Mouse (Mus musculus): ENCODE results near the gene Slit3. TPM values are rescaled to one million over a fixed set of nuclear protein-coding genes. Genes with fewer than 3 reads are reported as not detected.

The Slit3 gene
- total and polyA plus RNA-seq, 2 experiments from 2014 or later = 6.7 to 23.7 TPM

DNA sequence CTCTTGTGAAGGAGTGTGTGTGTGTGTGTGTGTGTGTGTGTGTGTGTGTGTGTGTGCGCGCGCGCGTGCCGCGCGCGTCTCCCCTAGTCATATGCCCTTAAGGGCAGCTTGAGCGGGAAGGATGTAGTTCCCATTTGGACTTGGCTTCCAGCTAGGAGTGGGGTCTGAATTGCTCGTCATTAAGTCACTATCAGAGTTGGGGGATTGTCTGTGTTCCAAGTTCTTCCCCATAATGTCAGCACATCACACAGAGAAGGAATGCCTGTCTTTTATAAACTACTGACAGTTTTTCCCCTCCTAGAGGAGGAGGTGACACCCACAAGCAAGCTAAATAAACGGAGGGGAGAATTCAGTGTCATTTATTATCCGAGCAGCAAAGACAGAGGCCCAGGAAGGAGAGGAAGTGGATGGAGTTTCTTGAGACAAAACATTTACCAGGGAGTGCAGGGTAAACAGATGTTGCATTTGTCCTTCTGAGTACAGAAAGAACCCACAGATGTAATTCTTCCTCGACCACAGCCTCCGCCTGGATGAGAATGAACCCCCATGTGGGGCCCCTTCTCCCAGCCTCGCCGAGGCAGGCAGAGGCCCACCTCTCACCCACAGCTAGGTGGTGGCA is 3.6 kb downstream of the Slit3 start:
- peaks cover 34% of the 10 kb centered on the region for H3K27me3 ChIP-seq (ENCODE audit: control insufficient read depth, insufficient read depth, low read length)
- no peaks in the 10 kb centered on the region for H3K9me3 ChIP-seq (replicated peaks; ENCODE audit: control insufficient read depth, low read length)
- no peak overlapping the region for H3K4me3 ChIP-seq (ENCODE audit: low read depth, low read length)
- 53% methylated on average over 17 of the region's 17 CpGs for WGBS
- no peak overlapping the region for H3K27ac ChIP-seq (ENCODE audit: low read depth)
- no peak for TF ChIP-seq EP300 (IDR thresholded peaks at IDR 0.05; ENCODE audit: low read depth)
- no peak for TF ChIP-seq CTCF (IDR thresholded peaks at IDR 0.05; ENCODE audit: low read depth)
- no peak overlapping the region for H3K9ac ChIP-seq (replicated peaks; ENCODE audit: low read depth, low read length)
- DNase-seq (ENCODE audit: low spot score) (no peak), ATAC-seq (ENCODE audit: insufficient read depth, low read depth) (no peak)
- no peaks in the 10 kb centered on the region for H3K4me1 ChIP-seq (ENCODE audit: control insufficient read depth, insufficient read depth)
- no peaks in the 10 kb centered on the region for H3K36me3 ChIP-seq (replicated peaks; ENCODE audit: control insufficient read depth, insufficient read depth, low read length)
- no peak overlapping the region for H3K4me2 ChIP-seq (ENCODE audit: low read depth, low read length)

DNA sequence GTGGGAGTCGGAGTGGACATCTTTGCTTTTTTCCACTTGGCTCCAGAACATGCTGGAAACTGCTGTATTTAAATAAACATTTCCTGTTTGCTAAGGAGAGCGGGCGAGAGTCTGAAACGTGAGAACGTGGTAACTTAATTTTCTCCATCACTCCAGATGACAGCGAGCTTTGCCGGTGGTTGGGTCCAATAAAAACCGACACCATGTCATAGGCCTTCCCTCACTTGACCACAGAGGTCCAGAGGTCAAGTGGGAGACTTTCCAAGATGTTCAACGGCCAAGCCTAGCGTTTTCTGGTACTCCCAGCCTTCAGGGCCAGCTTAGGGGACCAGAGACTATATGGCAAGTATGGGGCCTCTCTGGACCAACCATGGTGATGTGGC is 4.1 kb downstream of the Slit3 start:
- Histone ChIP-seq H3K4me3 (ENCODE audit: low read depth, low read length) (no peak overlapping the region), H3K27ac (ENCODE audit: low read depth) (no peak overlapping the region), H3K36me3 (replicated peaks; ENCODE audit: control insufficient read depth, insufficient read depth, low read length) (no peaks in the 10 kb centered on the region), H3K9ac (replicated peaks; ENCODE audit: low read depth, low read length) (no peak overlapping the region), H3K27me3 (ENCODE audit: control insufficient read depth, insufficient read depth, low read length) (peaks cover 34% of the 10 kb centered on the region), H3K4me1 (ENCODE audit: control insufficient read depth, insufficient read depth) (no peaks in the 10 kb centered on the region), H3K4me2 (ENCODE audit: low read depth, low read length) (no peak overlapping the region), H3K9me3 (replicated peaks; ENCODE audit: control insufficient read depth, low read length) (no peaks in the 10 kb centered on the region)
- ATAC-seq (ENCODE audit: insufficient read depth, low read depth) = no peak
- WGBS = 53% methylated on average over 10 of the region's 10 CpGs
- TF ChIP-seq CTCF (IDR thresholded peaks at IDR 0.05; ENCODE audit: low read depth) (no peak), EP300 (IDR thresholded peaks at IDR 0.05; ENCODE audit: low read depth) (no peak)
- no peak for DNase-seq (ENCODE audit: low spot score)

DNA sequence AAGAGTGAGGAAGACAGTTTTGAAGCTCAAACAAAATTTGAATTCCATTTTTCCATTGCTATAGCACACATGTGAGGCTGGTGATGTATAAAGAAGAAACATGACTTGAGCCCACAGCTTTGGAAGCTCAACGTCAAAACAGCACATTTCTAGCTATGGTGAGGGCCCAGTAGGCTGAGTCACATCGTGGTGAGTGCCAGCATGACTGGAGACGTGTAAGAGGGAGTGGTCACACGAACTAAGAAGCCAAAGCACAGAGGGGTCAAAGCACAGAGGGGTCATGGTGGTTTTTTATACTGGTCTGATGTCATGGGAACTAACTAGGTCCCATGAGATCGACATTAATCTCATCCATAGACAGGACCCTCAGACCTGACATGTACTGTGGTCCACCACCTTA is 10.7 kb downstream of the Slit3 start:
- WGBS = 64% methylated on average over 5 of the region's 5 CpGs
- no peak for ATAC-seq (ENCODE audit: insufficient read depth, low read depth)

DNA sequence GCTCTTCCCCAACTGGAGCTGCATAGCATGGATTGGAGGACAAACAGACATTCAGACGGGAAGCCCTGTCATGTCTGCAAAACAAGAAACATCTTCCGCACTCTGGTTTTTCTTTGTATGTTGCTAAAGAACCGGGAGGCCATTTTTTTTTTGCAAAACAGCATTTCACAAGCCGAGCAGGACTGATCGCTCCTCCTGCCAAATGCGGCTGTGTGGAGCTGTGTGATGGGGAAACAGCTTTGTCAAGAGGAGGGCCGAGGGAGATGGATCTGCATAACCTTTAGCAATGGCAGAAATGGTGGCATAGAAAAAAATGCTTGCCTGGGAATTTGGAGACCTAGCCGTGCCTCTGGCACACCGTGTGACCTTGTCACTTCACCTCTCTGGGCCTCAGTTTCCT is 15.6 kb downstream of the Slit3 start:
- Histone ChIP-seq H3K4me2 (ENCODE audit: low read depth, low read length) (no peak overlapping the region), H3K36me3 (replicated peaks; ENCODE audit: control insufficient read depth, insufficient read depth, low read length) (no peaks in the 10 kb centered on the region), H3K4me1 (ENCODE audit: control insufficient read depth, insufficient read depth) (no peaks in the 10 kb centered on the region), H3K27ac (ENCODE audit: low read depth) (no peak overlapping the region), H3K4me3 (ENCODE audit: low read depth, low read length) (no peak overlapping the region), H3K9me3 (replicated peaks; ENCODE audit: control insufficient read depth, low read length) (no peaks in the 10 kb centered on the region), H3K9ac (replicated peaks; ENCODE audit: low read depth, low read length) (no peak overlapping the region), H3K27me3 (ENCODE audit: control insufficient read depth, insufficient read depth, low read length) (no peaks in the 10 kb centered on the region)
- WGBS = 76% methylated on average over 9 of the region's 9 CpGs
- ATAC-seq (ENCODE audit: insufficient read depth, low read depth) = no peak
- no peak for DNase-seq (ENCODE audit: low spot score)
- TF ChIP-seq EP300 (IDR thresholded peaks at IDR 0.05; ENCODE audit: low read depth) = no peak
- TF ChIP-seq CTCF (IDR thresholded peaks at IDR 0.05; ENCODE audit: low read depth) = no peak

More for the DNA sequence above, 10.7 kb downstream of the Slit3 start:
- no peaks in the 10 kb centered on the region for H3K9me3 ChIP-seq (replicated peaks; ENCODE audit: control insufficient read depth, low read length)
- H3K4me3 ChIP-seq (ENCODE audit: low read depth, low read length) = no peak overlapping the region
- H3K9ac ChIP-seq (replicated peaks; ENCODE audit: low read depth, low read length) = no peak overlapping the region
- TF ChIP-seq CTCF (IDR thresholded peaks at IDR 0.05; ENCODE audit: low read depth) (no peak), EP300 (IDR thresholded peaks at IDR 0.05; ENCODE audit: low read depth) (no peak)
- no peaks in the 10 kb centered on the region for H3K36me3 ChIP-seq (replicated peaks; ENCODE audit: control insufficient read depth, insufficient read depth, low read length)
- H3K27ac ChIP-seq (ENCODE audit: low read depth) = no peak overlapping the region
- no peak overlapping the region for H3K4me2 ChIP-seq (ENCODE audit: low read depth, low read length)
- DNase-seq (ENCODE audit: low spot score) = no peak
- H3K27me3 ChIP-seq (ENCODE audit: control insufficient read depth, insufficient read depth, low read length) = no peaks in the 10 kb centered on the region
- no peaks in the 10 kb centered on the region for H3K4me1 ChIP-seq (ENCODE audit: control insufficient read depth, insufficient read depth)

DNA sequence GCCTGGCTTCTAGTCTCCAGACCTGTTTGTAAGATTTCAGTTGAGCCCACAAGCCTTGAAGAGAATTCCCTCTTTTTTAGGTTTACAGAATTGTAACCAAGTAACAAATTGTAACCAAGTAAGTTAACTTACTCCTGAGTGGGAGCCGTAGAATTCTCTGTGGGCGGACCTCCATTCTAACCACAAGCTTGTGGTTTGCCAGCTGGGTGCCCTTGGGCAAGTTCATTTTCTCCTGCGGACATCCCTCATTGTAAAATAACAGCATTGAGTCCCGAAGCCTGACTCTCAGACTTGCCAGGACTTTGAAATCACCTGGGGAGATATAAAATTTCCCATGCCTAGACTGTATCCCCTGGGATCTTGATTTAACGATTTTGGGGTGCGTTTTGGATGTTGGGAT is 19.1 kb downstream of the Slit3 start:
- Histone ChIP-seq H3K4me1 (ENCODE audit: control insufficient read depth, insufficient read depth) (no peaks in the 10 kb centered on the region), H3K36me3 (replicated peaks; ENCODE audit: control insufficient read depth, insufficient read depth, low read length) (no peaks in the 10 kb centered on the region), H3K4me3 (ENCODE audit: low read depth, low read length) (no peak overlapping the region), H3K27ac (ENCODE audit: low read depth) (no peak overlapping the region), H3K27me3 (ENCODE audit: control insufficient read depth, insufficient read depth, low read length) (no peaks in the 10 kb centered on the region), H3K4me2 (ENCODE audit: low read depth, low read length) (no peak overlapping the region), H3K9me3 (replicated peaks; ENCODE audit: control insufficient read depth, low read length) (no peaks in the 10 kb centered on the region), H3K9ac (replicated peaks; ENCODE audit: low read depth, low read length) (no peak overlapping the region)
- DNase-seq (ENCODE audit: low spot score) (no peak), ATAC-seq (ENCODE audit: insufficient read depth, low read depth) (no peak)
- WGBS = 86% methylated on average over 6 of the region's 6 CpGs
- no peak for TF ChIP-seq EP300 (IDR thresholded peaks at IDR 0.05; ENCODE audit: low read depth)
- no peak for TF ChIP-seq CTCF (IDR thresholded peaks at IDR 0.05; ENCODE audit: low read depth)

DNA sequence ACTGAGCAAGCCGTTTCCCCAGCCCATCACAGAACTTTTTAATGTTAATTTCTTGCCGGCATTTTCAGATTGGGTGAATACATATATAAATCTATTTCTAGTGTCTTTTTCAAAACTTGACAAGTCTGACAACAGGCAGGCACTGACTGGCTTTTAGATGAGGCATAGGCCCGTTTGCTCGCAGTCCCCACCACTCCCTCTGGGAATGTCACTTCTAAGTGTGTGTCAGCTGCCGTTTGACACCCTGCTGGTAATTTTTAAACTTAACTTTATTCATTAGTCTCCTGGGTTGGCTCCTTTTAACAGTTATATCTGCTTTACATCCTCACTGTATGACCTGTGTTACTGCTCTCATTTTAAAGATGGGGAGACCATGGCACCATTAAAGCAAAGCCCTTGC is 21.2 kb downstream of the Slit3 start:
- Histone ChIP-seq H3K4me3 (ENCODE audit: low read depth, low read length) (no peak overlapping the region), H3K36me3 (replicated peaks; ENCODE audit: control insufficient read depth, insufficient read depth, low read length) (no peaks in the 10 kb centered on the region), H3K9ac (replicated peaks; ENCODE audit: low read depth, low read length) (no peak overlapping the region), H3K4me2 (ENCODE audit: low read depth, low read length) (no peak overlapping the region), H3K27me3 (ENCODE audit: control insufficient read depth, insufficient read depth, low read length) (no peaks in the 10 kb centered on the region), H3K27ac (ENCODE audit: low read depth) (no peak overlapping the region), H3K9me3 (replicated peaks; ENCODE audit: control insufficient read depth, low read length) (no peaks in the 10 kb centered on the region), H3K4me1 (ENCODE audit: control insufficient read depth, insufficient read depth) (no peaks in the 10 kb centered on the region)
- TF ChIP-seq EP300 (IDR thresholded peaks at IDR 0.05; ENCODE audit: low read depth) = no peak
- TF ChIP-seq CTCF (IDR thresholded peaks at IDR 0.05; ENCODE audit: low read depth) = no peak
- DNase-seq (ENCODE audit: low spot score) = no peak
- ATAC-seq (ENCODE audit: insufficient read depth, low read depth) = no peak
- 64% methylated on average over 5 of the region's 5 CpGs for WGBS
